Mouse (Mus musculus): Measurements from ENCODE around the gene Aldh3a2. TPM values are rescaled to one million over a fixed set of nuclear protein-coding genes. Genes with fewer than 3 reads are reported as not detected.
A peak's percentile ranks its signal among the peaks of the same experiment; 100 is the strongest.

Aldh3a2 gene
- polyA plus RNA-seq, 1 experiment from 2014 or later, result 20.4 TPM

DNA sequence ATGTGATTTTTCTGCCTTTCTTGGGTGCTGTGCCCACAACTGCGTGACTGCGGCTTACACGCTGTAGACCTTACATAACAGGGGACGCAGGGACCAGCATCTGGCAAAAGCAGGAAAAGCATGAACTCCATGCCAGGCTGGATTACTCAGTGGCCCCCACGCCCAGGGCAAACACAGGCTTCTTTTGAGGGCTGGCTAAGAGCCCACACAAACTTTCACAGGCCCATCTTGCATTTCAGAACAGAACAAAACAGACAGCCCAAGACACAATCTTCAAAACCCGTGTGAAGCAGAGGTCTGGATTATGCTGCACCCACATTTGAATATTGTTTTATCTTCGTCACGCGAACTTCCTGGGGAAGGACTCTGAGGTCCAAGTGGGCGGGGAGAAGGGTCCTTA is 58.9 kb downstream of the Aldh3a2 start:
- Histone ChIP-seq H3K36me3 (no peaks in the 10 kb centered on the region), H3K9ac (replicated peaks) (no peak overlapping the region), H3K9me3 (no peaks in the 10 kb centered on the region), H3K4me1 (replicated peaks) (peaks cover 26% of the 10 kb centered on the region), H3K27me3 (peaks cover 33% of the 10 kb centered on the region), H3K4me3 (replicated peaks) (no peak overlapping the region), H3K4me2 (no peak overlapping the region), H3K27ac (peak overlapping the region; percentile 73; the same call in 1 of the 2 replicates)
- no peak for ATAC-seq (ENCODE audit: insufficient number of reproducible peaks, insufficient read depth, low FRiP score, low TSS enrichment, low read depth)
- WGBS, result 83% methylated on average over 10 of the region's 10 CpGs

DNA sequence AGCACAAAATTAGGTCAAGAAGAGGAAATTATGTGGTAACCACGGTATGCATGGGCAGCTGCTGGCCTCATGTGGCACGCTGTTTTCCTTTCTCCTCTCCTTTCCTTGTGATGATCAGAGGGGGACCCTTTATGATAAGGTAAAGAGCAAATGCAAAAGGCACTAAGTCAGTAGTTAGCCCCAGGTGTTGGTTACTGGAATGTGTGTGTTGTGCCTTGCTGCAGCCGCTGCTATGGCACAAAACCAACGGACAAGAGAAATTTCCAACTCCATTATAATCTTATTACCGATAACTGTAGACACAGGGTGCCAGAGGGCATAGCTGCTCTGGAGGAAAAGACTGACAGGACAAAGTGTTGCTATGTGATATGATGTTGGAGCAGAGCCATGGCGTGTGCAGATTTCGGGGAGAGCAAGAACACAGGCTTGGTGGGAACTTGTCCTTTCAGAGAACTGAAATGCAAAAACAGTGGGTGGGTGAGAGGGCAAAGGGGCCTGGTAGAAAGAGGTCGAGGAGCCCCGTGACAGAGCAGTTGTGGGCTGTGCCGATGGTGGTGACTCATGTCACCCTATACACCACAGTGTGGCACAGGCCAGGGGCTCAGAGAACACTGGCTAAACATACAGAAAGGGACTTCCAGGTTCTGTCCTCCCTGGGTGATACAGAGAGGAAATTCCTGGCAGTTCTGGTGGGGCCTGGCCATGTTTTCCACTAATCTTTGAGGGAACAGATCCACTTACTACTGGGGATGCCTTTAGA is 59.6 kb downstream of the Aldh3a2 start, which contains the start of gene Aldh3a1:
Gene Aldh3a1, plus strand, starts transcription at position 51 of the 760 bp plus-strand sequence.
- WGBS, result 51% methylated on average over 10 of the region's 10 CpGs
- Histone ChIP-seq H3K27me3 (peaks cover 26% of the 10 kb centered on the region), H3K4me1 (replicated peaks) (peaks cover 28% of the 10 kb centered on the region), H3K4me3 (replicated peaks) (no peak within 1 kb of the TSS), H3K27ac (peak within 1 kb of the TSS; percentile 73), H3K36me3 (no peaks in the 10 kb centered on the region), H3K9me3 (no peaks in the 10 kb centered on the region), H3K4me2 (0 out of 2 replicates have a peak within 1 kb of the TSS, but pooled peaks have one; percentile 1), H3K9ac (replicated peaks) (no peak within 1 kb of the TSS)
- no peak for ATAC-seq (ENCODE audit: insufficient number of reproducible peaks, insufficient read depth, low FRiP score, low TSS enrichment, low read depth)

DNA sequence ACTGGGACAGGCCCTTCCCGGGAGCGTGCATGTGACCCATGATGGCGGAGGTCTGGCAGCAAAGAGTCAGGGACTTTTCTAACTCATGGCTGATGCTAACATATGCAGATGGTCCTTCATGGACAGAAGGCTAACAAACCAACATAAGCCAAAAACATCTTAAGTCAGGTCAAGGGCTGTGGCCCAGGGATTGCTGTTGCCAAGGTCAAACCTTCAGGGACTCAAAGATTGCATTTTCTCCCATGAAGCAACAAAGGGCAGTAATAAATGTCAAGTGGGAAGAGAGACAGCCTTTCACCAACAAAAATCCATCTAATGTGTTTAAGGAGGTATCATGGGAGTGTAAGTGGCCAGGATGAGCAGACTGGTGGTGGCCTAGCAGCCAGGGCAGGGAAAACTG is 61.1 kb downstream of the Aldh3a2 start:
- WGBS, result 90% methylated on average over 3 of the region's 3 CpGs
- no peak overlapping the region for H3K4me2 ChIP-seq
- no peak overlapping the region for H3K9ac ChIP-seq (replicated peaks)
- no peaks in the 10 kb centered on the region for H3K36me3 ChIP-seq
- no peak overlapping the region for H3K27ac ChIP-seq
- no peak for ATAC-seq (ENCODE audit: insufficient number of reproducible peaks, insufficient read depth, low FRiP score, low TSS enrichment, low read depth)
- H3K4me1 ChIP-seq (replicated peaks), result peaks cover 28% of the 10 kb centered on the region
- peaks cover 11% of the 10 kb centered on the region; the same call in 1 of the 2 replicates for H3K27me3 ChIP-seq
- no peak overlapping the region for H3K4me3 ChIP-seq (replicated peaks)
- H3K9me3 ChIP-seq, result no peaks in the 10 kb centered on the region

DNA sequence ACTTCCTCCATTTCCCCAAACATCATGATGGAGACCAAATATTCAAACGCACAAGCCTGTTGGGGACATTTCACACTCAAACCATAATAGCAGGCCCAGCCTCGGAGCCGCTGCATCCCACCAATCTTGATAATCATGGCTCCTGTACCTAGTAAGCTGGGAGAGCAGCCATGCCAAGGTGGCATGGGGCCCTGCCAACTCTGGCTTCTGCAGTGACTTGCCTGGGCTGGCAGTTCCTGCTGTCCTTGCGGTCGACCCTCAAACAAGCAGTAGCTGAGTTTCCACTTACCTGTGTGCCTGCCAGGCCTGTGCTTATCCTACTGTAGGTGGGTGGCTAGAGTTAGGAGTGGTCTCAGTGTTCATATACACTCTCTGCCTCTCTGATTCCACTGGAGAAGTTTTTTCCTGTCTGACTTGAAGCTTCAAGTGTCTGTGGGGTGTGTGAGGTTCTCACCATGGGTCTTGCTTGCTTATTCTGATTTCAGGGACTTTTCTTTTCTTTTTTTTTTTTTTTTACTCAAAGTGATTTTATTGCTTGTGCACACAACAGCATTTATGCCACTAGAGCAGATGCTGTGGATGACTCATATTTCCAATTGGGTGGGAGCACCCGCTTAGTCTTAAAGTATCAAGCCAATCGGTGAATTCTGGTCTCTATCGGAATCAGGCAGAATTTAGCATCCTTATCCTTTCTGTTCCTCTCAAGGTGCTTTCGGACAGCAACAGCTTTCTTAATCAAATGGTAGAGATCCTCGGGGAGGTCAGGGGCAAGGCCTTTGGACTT is 61.9 kb downstream of the Aldh3a2 start:
- Histone ChIP-seq H3K4me2 (no peak overlapping the region), H3K27me3 (0 out of 2 replicates have a peak, but pooled peaks cover 5% of the 10 kb centered on the region), H3K4me1 (replicated peaks) (peaks cover 29% of the 10 kb centered on the region), H3K9me3 (no peaks in the 10 kb centered on the region), H3K36me3 (no peaks in the 10 kb centered on the region), H3K27ac (no peak overlapping the region), H3K4me3 (replicated peaks) (no peak overlapping the region), H3K9ac (replicated peaks) (no peak overlapping the region)
- 91% methylated on average over 10 of the region's 10 CpGs for WGBS
- ATAC-seq (ENCODE audit: insufficient number of reproducible peaks, insufficient read depth, low FRiP score, low TSS enrichment, low read depth), result no peak

DNA sequence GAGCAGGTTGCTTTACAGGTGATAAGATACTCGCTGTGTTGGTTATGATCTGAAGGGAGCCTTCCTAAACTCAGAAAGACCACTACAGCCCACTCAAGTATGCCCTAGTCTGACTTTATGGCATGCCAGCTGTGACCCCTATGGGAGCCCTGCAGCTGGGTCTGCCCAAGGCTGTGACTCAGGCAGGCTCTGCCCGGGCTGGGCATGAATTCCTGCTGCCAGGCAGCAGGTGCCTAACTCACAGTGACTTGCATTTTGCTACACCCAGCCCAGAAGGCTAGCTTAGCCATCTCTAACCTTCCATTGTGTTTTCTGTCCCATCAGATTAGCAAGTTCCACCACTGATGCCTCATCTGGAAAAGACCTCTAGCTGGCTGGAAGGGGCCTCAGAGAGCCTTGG is 64.5 kb downstream of the Aldh3a2 start:
- no peak for ATAC-seq (ENCODE audit: insufficient number of reproducible peaks, insufficient read depth, low FRiP score, low TSS enrichment, low read depth)
- Histone ChIP-seq H3K4me3 (replicated peaks) (no peak overlapping the region), H3K36me3 (no peaks in the 10 kb centered on the region), H3K4me2 (no peak overlapping the region), H3K9me3 (no peaks in the 10 kb centered on the region), H3K4me1 (replicated peaks) (peaks cover 30% of the 10 kb centered on the region), H3K27me3 (no peaks in the 10 kb centered on the region), H3K27ac (no peak overlapping the region), H3K9ac (replicated peaks) (no peak overlapping the region)
- 65% methylated on average over 2 of the region's 2 CpGs for WGBS

DNA sequence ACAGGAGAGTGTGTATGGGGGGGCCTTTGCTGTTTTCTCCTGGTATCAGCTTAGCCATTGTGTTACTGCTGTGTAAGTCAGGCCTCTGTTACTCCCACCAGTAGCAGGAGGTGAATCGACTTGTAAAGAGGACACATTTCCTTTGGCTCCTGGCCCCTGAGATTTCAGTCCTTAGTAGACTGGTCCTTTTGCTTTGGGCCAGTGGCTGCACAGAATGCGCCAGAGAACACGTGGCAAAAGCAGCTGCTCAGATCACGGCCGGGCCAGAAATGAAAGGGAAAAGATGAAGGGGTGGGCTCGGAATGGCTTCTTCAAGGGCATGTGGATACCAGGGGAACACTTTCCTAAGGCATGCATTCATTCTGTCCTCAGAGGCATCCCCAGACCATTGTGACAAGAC is 65.1 kb downstream of the Aldh3a2 start:
- Histone ChIP-seq H3K27ac (no peak overlapping the region), H3K27me3 (no peaks in the 10 kb centered on the region), H3K9ac (replicated peaks) (no peak overlapping the region), H3K4me3 (replicated peaks) (no peak overlapping the region), H3K36me3 (no peaks in the 10 kb centered on the region), H3K9me3 (no peaks in the 10 kb centered on the region), H3K4me1 (replicated peaks) (peaks cover 24% of the 10 kb centered on the region), H3K4me2 (no peak overlapping the region)
- ATAC-seq (ENCODE audit: insufficient number of reproducible peaks, insufficient read depth, low FRiP score, low TSS enrichment, low read depth), result no peak
- 75% methylated on average over 6 of the region's 6 CpGs for WGBS

DNA sequence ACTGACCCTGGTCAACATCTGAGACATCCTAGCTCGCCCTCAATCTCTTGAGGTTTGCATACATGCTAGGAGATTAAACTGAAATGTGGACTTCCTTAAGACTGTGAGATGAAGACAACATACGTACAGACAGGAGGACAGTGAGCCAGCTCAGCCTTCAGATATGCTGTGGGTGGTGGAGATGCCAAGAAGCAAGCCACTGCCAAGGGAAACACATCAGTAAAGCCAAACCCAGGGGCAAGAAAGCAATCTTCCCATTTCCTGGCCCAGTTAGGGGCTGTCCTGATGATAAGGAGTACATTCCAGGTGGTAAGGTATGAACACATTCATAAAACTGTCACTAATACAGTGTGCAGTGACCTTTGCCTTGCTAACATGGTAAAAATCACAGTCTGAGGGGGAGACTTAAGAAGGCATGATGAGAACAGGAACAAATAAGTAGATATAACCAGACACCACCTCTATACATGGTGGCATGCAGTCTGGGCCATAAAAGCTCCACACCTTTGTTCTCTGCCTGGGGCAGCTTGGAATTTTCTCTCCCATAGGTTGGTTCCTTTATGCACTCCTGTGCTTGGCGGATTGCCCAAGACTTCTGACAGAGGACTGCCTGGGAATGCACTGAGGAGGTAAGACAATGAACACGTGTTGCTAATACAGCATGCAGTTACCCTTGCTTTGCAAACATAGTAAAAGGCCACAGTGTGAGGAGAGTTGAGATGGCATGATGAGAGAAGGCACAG is 67.5 kb downstream of the Aldh3a2 start:
- Histone ChIP-seq H3K4me1 (replicated peaks) (peaks cover 13% of the 10 kb centered on the region), H3K27me3 (peaks cover 4% of the 10 kb centered on the region; the same call in 1 of the 2 replicates), H3K4me3 (replicated peaks) (no peak overlapping the region), H3K4me2 (no peak overlapping the region), H3K36me3 (no peaks in the 10 kb centered on the region), H3K9me3 (no peaks in the 10 kb centered on the region), H3K27ac (0 out of 2 replicates have a peak overlapping the region, but pooled peaks have one; percentile 20), H3K9ac (replicated peaks) (no peak overlapping the region)
- WGBS, result 63% methylated on average over 4 of the region's 4 CpGs
- ATAC-seq (ENCODE audit: insufficient number of reproducible peaks, insufficient read depth, low FRiP score, low TSS enrichment, low read depth), result no peak

DNA sequence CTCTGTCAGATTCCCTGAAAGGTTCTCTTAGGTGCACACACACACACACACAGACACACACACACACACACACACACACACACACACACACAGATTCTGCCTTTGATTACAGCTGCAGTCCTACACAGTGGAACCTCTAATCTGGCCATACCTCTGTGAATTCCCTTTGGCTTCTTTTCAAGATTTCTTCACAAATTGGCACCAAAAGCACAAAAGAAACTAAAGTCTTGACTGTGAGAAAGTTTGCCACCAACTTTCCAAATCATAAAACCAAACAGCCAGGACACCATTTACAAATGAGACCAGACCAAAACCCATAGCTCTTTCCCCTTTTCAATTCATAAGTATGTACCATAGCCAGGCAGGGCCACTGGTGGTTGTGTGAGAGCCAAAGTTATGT is 69.3 kb downstream of the Aldh3a2 start:
- H3K9me3 ChIP-seq, result no peaks in the 10 kb centered on the region
- H3K4me3 ChIP-seq (replicated peaks), result no peak overlapping the region
- peaks cover 13% of the 10 kb centered on the region for H3K4me1 ChIP-seq (replicated peaks)
- ATAC-seq (ENCODE audit: insufficient number of reproducible peaks, insufficient read depth, low FRiP score, low TSS enrichment, low read depth), result no peak
- no peaks in the 10 kb centered on the region for H3K36me3 ChIP-seq
- peaks cover 14% of the 10 kb centered on the region for H3K27me3 ChIP-seq
- H3K9ac ChIP-seq (replicated peaks), result no peak overlapping the region
- H3K4me2 ChIP-seq, result no peak overlapping the region
- no peak overlapping the region for H3K27ac ChIP-seq

DNA sequence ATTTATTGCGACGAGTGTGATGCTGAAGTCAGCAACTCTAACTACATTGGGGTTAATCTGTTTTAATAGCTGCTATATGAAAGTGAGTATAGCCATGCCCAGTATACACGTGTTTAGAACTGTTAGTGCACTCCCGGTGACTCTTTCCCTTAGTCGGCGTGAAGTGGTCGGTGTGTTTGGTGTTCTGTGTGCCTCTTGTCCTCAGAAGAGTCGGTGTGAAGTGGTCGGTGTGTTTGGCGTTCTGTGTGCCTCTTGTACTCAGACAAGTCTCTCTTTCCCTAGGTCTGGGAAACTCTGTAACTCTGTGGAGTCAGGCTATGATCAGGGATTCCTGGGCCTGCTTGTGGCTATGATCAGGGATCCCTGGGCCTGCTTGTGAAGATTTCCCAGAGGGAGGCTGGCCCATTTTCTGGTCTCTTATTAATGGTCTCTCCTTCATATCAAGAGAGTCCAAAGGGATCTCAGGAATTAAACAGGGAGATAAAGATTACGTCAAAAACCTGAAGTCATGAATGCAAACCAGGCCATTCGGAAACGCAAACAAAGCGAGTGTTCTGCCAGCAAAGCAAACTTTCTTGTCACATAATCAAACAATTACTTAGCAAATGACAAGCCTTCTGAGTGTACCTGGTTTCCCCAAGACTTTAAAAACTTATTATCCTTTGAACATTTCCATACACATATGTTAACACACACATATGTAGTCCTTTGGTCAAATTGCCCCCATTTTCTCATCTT is 70.5 kb downstream of the Aldh3a2 start:
- no peak overlapping the region for H3K4me3 ChIP-seq (replicated peaks)
- 84% methylated on average over 14 of the region's 14 CpGs for WGBS

DNA sequence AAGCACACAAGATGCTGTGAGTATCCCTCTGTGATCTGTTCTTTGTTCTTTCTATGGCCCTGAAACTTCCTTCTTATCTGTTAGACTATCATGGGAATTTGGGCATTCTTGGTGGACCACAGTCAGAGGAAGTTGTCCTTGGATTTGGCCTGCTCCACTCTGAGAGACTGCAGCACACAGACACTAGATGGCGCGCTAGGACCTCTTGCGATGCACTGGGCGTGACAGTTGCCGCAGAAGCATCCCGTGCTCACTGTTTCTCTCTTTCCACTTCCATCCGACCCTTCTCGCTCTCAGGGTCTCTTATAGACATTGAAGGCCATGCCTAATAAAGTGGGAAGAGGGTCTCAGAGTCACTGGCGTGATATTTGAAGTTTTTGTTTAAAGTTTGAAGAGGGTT is 73.9 kb downstream of the Aldh3a2 start:
- no peak overlapping the region for H3K4me3 ChIP-seq (replicated peaks)
- no peaks in the 10 kb centered on the region for H3K36me3 ChIP-seq
- no peak overlapping the region for H3K4me2 ChIP-seq
- no peaks in the 10 kb centered on the region for H3K4me1 ChIP-seq (replicated peaks)
- ATAC-seq (ENCODE audit: insufficient number of reproducible peaks, insufficient read depth, low FRiP score, low TSS enrichment, low read depth), result no peak
- 8% methylated on average over 9 of the region's 9 CpGs for WGBS
- no peak overlapping the region for H3K27ac ChIP-seq
- H3K9ac ChIP-seq (replicated peaks), result no peak overlapping the region
- no peaks in the 10 kb centered on the region for H3K9me3 ChIP-seq
- H3K27me3 ChIP-seq, result peaks cover 14% of the 10 kb centered on the region

More for the DNA sequence above, 70.5 kb downstream of the Aldh3a2 start:
- no peaks in the 10 kb centered on the region for H3K36me3 ChIP-seq
- no peak overlapping the region for H3K4me2 ChIP-seq
- no peaks in the 10 kb centered on the region for H3K9me3 ChIP-seq
- ATAC-seq (ENCODE audit: insufficient number of reproducible peaks, insufficient read depth, low FRiP score, low TSS enrichment, low read depth), result no peak
- H3K27me3 ChIP-seq, result peaks cover 14% of the 10 kb centered on the region
- peaks cover 11% of the 10 kb centered on the region for H3K4me1 ChIP-seq (replicated peaks)
- H3K9ac ChIP-seq (replicated peaks), result no peak overlapping the region
- H3K27ac ChIP-seq, result no peak overlapping the region

Data from limb, embryonic 12.5 days (tissue).